Mouse (Mus musculus): Measurements from ENCODE around the gene Mthfd1.

- TF ChIP-seq POLR2AphosphoS2 (IDR thresholded peaks at IDR 0.05; ENCODE audit: low read depth, low read length), result no peak
- TF ChIP-seq POLR2A (IDR thresholded peaks at IDR 0.05; ENCODE audit: low read depth, low read length), result no peak
- no peak for TF ChIP-seq CTCF (conservative IDR thresholded peaks at IDR 0.05 in 1 of 2, IDR thresholded peaks at IDR 0.05 in 1 of 2; ENCODE audit: low read depth in 2 of 2, low read length in 2 of 2)
- TF ChIP-seq EP300 (IDR thresholded peaks at IDR 0.05; ENCODE audit: low read length), result no peak
- TF ChIP-seq ZC3H11A (IDR thresholded peaks at IDR 0.05; ENCODE audit: low read depth, low read length), result no peak
Observed at GRCm38 (mm10) chr12:76311951-76312350, 56.9 kb downstream of the Mthfd1 start.

Measured in CH12.LX (cell line).